Mouse (Mus musculus) gastrocnemius, adult 8-10 months (tissue): Measurements from ENCODE around the gene Cyp4f40. TPM values are rescaled to one million over a fixed set of nuclear protein-coding genes. Genes with fewer than 3 reads are reported as not detected.
"Not testable (repeated sequence)": the region's sequence is repeated elsewhere in the genome, so short reads cannot be mapped to it uniquely, and the experiment has no call there.

Experiments used
- DNase-seq, 2 experiments: peaks; one replicate each; pipeline ENCODE4 v3.0.0; 2022; ENCODE audit warnings: low spot score in 2 of 2
- total RNA-seq, 4 experiments: library from RNA; stranded (reverse); gene quantifications; 2 replicates each; pipeline ENCODE4 v1.2.4; 2022

The Cyp4f40 gene
- total RNA-seq, 4 experiments from 2014 or later = not detected

- DNase-seq = no peak
Observed at GRCm38 (mm10) chr17:32702826-32703225, 44.1 kb downstream of the Cyp4f40 start.

GRCm38 (mm10) chr17:32710541-32710940 is 51.8 kb downstream of the Cyp4f40 start:
- not testable (repeated sequence) for DNase-seq

GRCm38 (mm10) chr17:32722151-32722550 is 63.5 kb downstream of the Cyp4f40 start:
- not testable (repeated sequence) for DNase-seq

GRCm38 (mm10) chr17:32722771-32723170 is 64.1 kb downstream of the Cyp4f40 start:
- no peak for DNase-seq

- DNase-seq = not testable (repeated sequence)
Observed at GRCm38 (mm10) chr17:32726360-32726759, 67.7 kb downstream of the Cyp4f40 start.

Other genes with a start within 250 kb of the Cyp4f40 start
- gene Pglyrp2, start 234.7 kb upstream of the Cyp4f40 start, total RNA-seq = not detected
- gene Cyp4f39, start 206.2 kb upstream of the Cyp4f40 start, total RNA-seq = 1 to 10 TPM; 1.2 to 6.3 (median 2.5) TPM
- 1 to 10 TPM; 1.6 to 2.6 (median 1.7) TPM for gene Cyp4f17, start 152.8 kb upstream of the Cyp4f40 start, total RNA-seq
- 1 to 10 TPM in 2 of 4 experiments, under 1 TPM in 2; 0.48 to 1.9 (median 1.2) TPM for gene Cyp4f16, start 122.3 kb upstream of the Cyp4f40 start, total RNA-seq
- gene Cyp4f37, start 37.6 kb upstream of the Cyp4f40 start, total RNA-seq = not detected
- under 1 TPM in 1 of 4 experiments, not detected in 3; 0.13 TPM for gene Cyp4f15, start 26.7 kb downstream of the Cyp4f40 start, total RNA-seq
- gene Zfp871, start 129.4 kb downstream of the Cyp4f40 start, total RNA-seq = 10 to 100 TPM; 20.6 to 27.2 (median 22.8) TPM
- gene Zfp811, start 151.0 kb downstream of the Cyp4f40 start, total RNA-seq = under 1 TPM in 3 of 4 experiments, not detected in 1; 0.13 to 0.24 (median 0.22) TPM
- 10 to 100 TPM in 1 of 4 experiments, 1 to 10 TPM in 3; 5.6 to 11.0 (median 7.9) TPM for gene Zfp799, start 171.4 kb downstream of the Cyp4f40 start, total RNA-seq
- 1 to 10 TPM; 4.8 to 8.5 (median 8.1) TPM for gene Zfp870, start 232.7 kb downstream of the Cyp4f40 start, total RNA-seq